Comparison of ENCODE assay signal across 23 mouse cellular contexts in genomic region chr13:92765454-92766242, GRCm38 (mm10). TPM values are rescaled to one million over a fixed set of nuclear protein-coding genes. Genes with fewer than 3 reads are reported as not detected.
DNase-seq lines count a peak whose midpoint lies in the region; ATAC-seq lines count a peak whose summit lies in the region.
"Had no signal": no experiment of that assay in that cellular context is flagged by ENCODE, and none has a peak within 500 bp of the region (broad histone marks: within the 10 kb centered on the region; RNA-seq: fewer than 3 reads in every experiment).

No protein-coding gene starts in this region.

- H3K4me3 ChIP-seq in forebrain, embryonic 14.5 days (ENCODE audit: low read depth, low read length), result no peak overlapping the region
- no peak overlapping the region for H3K4me3 ChIP-seq in forebrain, embryonic 12.5 days (replicated peaks)
- H3K4me3 ChIP-seq in hindbrain, embryonic 15.5 days, result no peak overlapping the region
- no peak overlapping the region for H3K4me3 ChIP-seq in hindbrain, embryonic 11.5 days (ENCODE audit: low read depth, low read length)
- no peak overlapping the region for H3K4me3 ChIP-seq in neural tube, embryonic 12.5 days
- H3K4me3 ChIP-seq: heart, embryonic 10.5 days; kidney, embryonic 15.5 days; limb, embryonic 15.5 days; megakaryocyte, embryonic 14.5 days had no signal

- no peak overlapping the region for H3K9ac ChIP-seq in forebrain, embryonic 14.5 days (ENCODE audit: low read length)
- no peak overlapping the region for H3K9ac ChIP-seq in forebrain, embryonic 12.5 days
- no peak overlapping the region for H3K9ac ChIP-seq in hindbrain, embryonic 15.5 days
- H3K9ac ChIP-seq in hindbrain, embryonic 11.5 days (ENCODE audit: low read depth, low read length), result no peak overlapping the region
- no peak overlapping the region for H3K9ac ChIP-seq in neural tube, embryonic 12.5 days
- H3K9ac ChIP-seq: kidney, embryonic 15.5 days; limb, embryonic 15.5 days; liver, embryonic 14.5 days; lung, embryonic 14.5 days had no signal

- DNase-seq in forebrain, embryonic 14.5 days (ENCODE audit: low spot score), result peak; percentile 39
- no peak for DNase-seq in hindbrain, embryonic 11.5 days (ENCODE audit: low spot score)
- no peak for DNase-seq in neural tube, embryonic 10.5 days (ENCODE audit: extremely low spot score, low spot score)
- no peak for DNase-seq in adrenal gland, postnatal 36 days
- no peak for DNase-seq in cerebellum, postnatal 4 days (ENCODE audit: low spot score in 2 of 2)
- DNase-seq: adrenal gland, postnatal 10 days; cerebellum, adult 8-10 months; cerebellum, postnatal 36 days; layer of hippocampus, adult 9-11 months; left cerebral cortex, postnatal 4 days; lung, embryonic 14.5 days had no signal

- no peaks in the 10 kb centered on the region for H3K9me3 ChIP-seq in forebrain, embryonic 14.5 days (replicated peaks; ENCODE audit: control insufficient read depth, low read length)
- H3K9me3 ChIP-seq in forebrain, embryonic 12.5 days, result no peaks in the 10 kb centered on the region
- H3K9me3 ChIP-seq in hindbrain, embryonic 15.5 days, result no peaks in the 10 kb centered on the region
- no peaks in the 10 kb centered on the region for H3K9me3 ChIP-seq in hindbrain, embryonic 11.5 days (ENCODE audit: control insufficient read depth, low read length)
- no peaks in the 10 kb centered on the region for H3K9me3 ChIP-seq in neural tube, embryonic 12.5 days
- H3K9me3 ChIP-seq: heart, embryonic 10.5 days; kidney, embryonic 15.5 days; limb, embryonic 15.5 days; megakaryocyte, embryonic 14.5 days had no signal

- H3K27me3 ChIP-seq in forebrain, embryonic 14.5 days (replicated peaks; ENCODE audit: control insufficient read depth, insufficient read depth, low read length), result no peaks in the 10 kb centered on the region
- no peaks in the 10 kb centered on the region for H3K27me3 ChIP-seq in forebrain, embryonic 12.5 days
- no peaks in the 10 kb centered on the region for H3K27me3 ChIP-seq in hindbrain, embryonic 15.5 days
- H3K27me3 ChIP-seq in hindbrain, embryonic 11.5 days (ENCODE audit: control insufficient read depth, insufficient read depth, low read length), result no peaks in the 10 kb centered on the region
- no peaks in the 10 kb centered on the region for H3K27me3 ChIP-seq in neural tube, embryonic 12.5 days (replicated peaks)
- H3K27me3 ChIP-seq: kidney, embryonic 15.5 days; limb, embryonic 15.5 days had no signal

- no peak overlapping the region for H3K4me2 ChIP-seq in forebrain, embryonic 14.5 days (ENCODE audit: low read length)
- H3K4me2 ChIP-seq in forebrain, embryonic 12.5 days, result no peak overlapping the region
- no peak overlapping the region for H3K4me2 ChIP-seq in hindbrain, embryonic 15.5 days
- H3K4me2 ChIP-seq in hindbrain, embryonic 11.5 days (replicated peaks; ENCODE audit: low read depth, low read length), result no peak overlapping the region
- no peak overlapping the region for H3K4me2 ChIP-seq in neural tube, embryonic 12.5 days (replicated peaks)
- H3K4me2 ChIP-seq: kidney, embryonic 15.5 days; limb, embryonic 15.5 days; lung, embryonic 14.5 days had no signal

- H3K27ac ChIP-seq in forebrain, embryonic 14.5 days (ENCODE audit: low read depth, low read length), result peak overlapping the region; percentile 27; the same call in 1 of the 2 replicates
- no peak overlapping the region for H3K27ac ChIP-seq in forebrain, embryonic 12.5 days
- H3K27ac ChIP-seq in hindbrain, embryonic 15.5 days (replicated peaks), result peak overlapping the region; percentile 29
- no peak overlapping the region for H3K27ac ChIP-seq in hindbrain, embryonic 11.5 days (ENCODE audit: low read depth, low read length)
- no peak overlapping the region for H3K27ac ChIP-seq in neural tube, embryonic 12.5 days
- H3K27ac ChIP-seq: heart, embryonic 10.5 days; kidney, embryonic 15.5 days; limb, embryonic 15.5 days; liver, embryonic 14.5 days; stomach, postnatal 0 days had no signal

- 76% methylated on average over 6 of the region's 6 CpGs for WGBS in forebrain, embryonic 14.5 days
- WGBS in forebrain, embryonic 12.5 days, result 85% methylated on average over 6 of the region's 6 CpGs
- 62% methylated on average over 6 of the region's 6 CpGs for WGBS in hindbrain, embryonic 15.5 days
- 84% methylated on average over 6 of the region's 6 CpGs for WGBS in hindbrain, embryonic 11.5 days
- 69% methylated on average over 6 of the region's 6 CpGs for WGBS in neural tube, embryonic 12.5 days

- no peaks in the 10 kb centered on the region for H3K4me1 ChIP-seq in forebrain, embryonic 14.5 days (ENCODE audit: control insufficient read depth, insufficient read depth, low read length)
- no peaks in the 10 kb centered on the region for H3K4me1 ChIP-seq in forebrain, embryonic 12.5 days
- H3K4me1 ChIP-seq in hindbrain, embryonic 15.5 days (replicated peaks), result no peaks in the 10 kb centered on the region
- H3K4me1 ChIP-seq in hindbrain, embryonic 11.5 days (replicated peaks; ENCODE audit: control insufficient read depth, insufficient read depth, low read length), result no peaks in the 10 kb centered on the region
- no peaks in the 10 kb centered on the region for H3K4me1 ChIP-seq in neural tube, embryonic 12.5 days
- H3K4me1 ChIP-seq: heart, embryonic 10.5 days; kidney, embryonic 15.5 days; limb, embryonic 15.5 days; megakaryocyte, embryonic 14.5 days had no signal

- no peaks in the 10 kb centered on the region for H3K36me3 ChIP-seq in forebrain, embryonic 14.5 days (ENCODE audit: control insufficient read depth, insufficient read depth, low read length)
- no peaks in the 10 kb centered on the region for H3K36me3 ChIP-seq in forebrain, embryonic 12.5 days (replicated peaks)
- H3K36me3 ChIP-seq in hindbrain, embryonic 15.5 days, result no peaks in the 10 kb centered on the region
- no peaks in the 10 kb centered on the region for H3K36me3 ChIP-seq in hindbrain, embryonic 11.5 days (ENCODE audit: control insufficient read depth, insufficient read depth, low read length)
- H3K36me3 ChIP-seq in neural tube, embryonic 12.5 days, result no peaks in the 10 kb centered on the region
- H3K36me3 ChIP-seq: kidney, embryonic 15.5 days; limb, embryonic 15.5 days had no signal

- ATAC-seq in forebrain, embryonic 14.5 days, result no peak
- ATAC-seq in forebrain, embryonic 12.5 days (ENCODE audit: low FRiP score), result no peak
- ATAC-seq in hindbrain, embryonic 15.5 days (ENCODE audit: low FRiP score, low read depth), result no peak
- ATAC-seq in hindbrain, embryonic 11.5 days (ENCODE audit: low FRiP score), result no peak
- 0 out of 2 replicates have a peak, but pooled peaks have one; percentile 46 for ATAC-seq in neural tube, embryonic 12.5 days (ENCODE audit: low FRiP score, low read depth)
- ATAC-seq: intestine, postnatal 0 days had no signal

RNA-seq across cellular contexts. Expression of gene Thbs4, which starts 29.0 kb away (rescaled TPM):
- 1.0 and 1.5 TPM in 2 replicates for polyA plus RNA-seq in forebrain, embryonic 14.5 days (2014; fragmentation: Nextera tagmentation; extraction: Ambion mirVana)
- polyA plus RNA-seq in forebrain, embryonic 12.5 days (2016; fragmentation: Nextera tagmentation; extraction: Ambion mirVana), result 0.97 and 1.4 TPM in 2 replicates
- polyA plus RNA-seq in hindbrain, embryonic 15.5 days (2015; fragmentation: Nextera tagmentation; extraction: Ambion mirVana), result 1.7 and 2.8 TPM in 2 replicates
- 1.7 and 2.1 TPM in 2 replicates for polyA plus RNA-seq in hindbrain, embryonic 11.5 days (2014; fragmentation: Nextera tagmentation; extraction: Ambion mirVana)
- 1.6 and 2.8 TPM in 2 replicates for polyA plus RNA-seq in neural tube, embryonic 12.5 days (2016; fragmentation: Nextera tagmentation; extraction: Ambion mirVana)
- total RNA-seq in adrenal gland, postnatal 36 days (2021), result 1 to 10 TPM; 2.6 to 3.1 TPM
- total RNA-seq: hematopoietic stem cell, adult 5-6 weeks; neutrophil, adult 5-6 weeks had no signal

Comparison
In these comparisons a context has a peak if more than half of its experiments do, and no peak if none do; other contexts are left out.
1. H3K27ac ChIP-seq: peak in forebrain, embryonic 14.5 days (single experiment) and hindbrain, embryonic 15.5 days (single experiment); none in forebrain, embryonic 12.5 days (single experiment), hindbrain, embryonic 11.5 days (single experiment) and neural tube, embryonic 12.5 days (single experiment).